Mouse (Mus musculus) heart, embryonic 15.5 days (tissue): Measurements from ENCODE around the gene Olfr1357. TPM values are rescaled to one million over a fixed set of nuclear protein-coding genes. Genes with fewer than 3 reads are reported as not detected.
A peak's percentile ranks its signal among the peaks of the same experiment; 100 is the strongest.

Experiments used
- ATAC-seq: fragments of 200-750 bp; cut with Nextera tagmentation; replicated peaks from 2 replicates; pipeline ENCODE4 v1.8.0; 2017; ENCODE audit warnings: low read depth, moderate TSS enrichment; ENCODE audit not compliant: insufficient number of reproducible peaks, insufficient read depth, low FRiP score
- H3K27ac ChIP-seq: fragments of 300-500 bp; sonication (generic); 2 replicates; pipeline ENCODE4 v1.5.1; 2015; ENCODE audit warnings: mild to moderate bottlenecking, inconsistent platforms
- H3K27me3 ChIP-seq: fragments of 300-500 bp; sonication (generic); 2 replicates; pipeline ENCODE4 v1.6.1; 2015; ENCODE audit warnings: inconsistent platforms
- H3K36me3 ChIP-seq: fragments of 300-500 bp; sonication (generic); 2 replicates; pipeline ENCODE4 v1.6.1; 2015; ENCODE audit warnings: mild to moderate bottlenecking, inconsistent platforms
- H3K4me1 ChIP-seq: fragments of 300-500 bp; sonication (generic); replicated peaks from 2 replicates; pipeline ENCODE4 v1.6.1; 2015; ENCODE audit warnings: inconsistent platforms
- H3K4me2 ChIP-seq: fragments of 300-500 bp; sonication (generic); 2 replicates; pipeline ENCODE4 v1.6.1; 2015; ENCODE audit warnings: inconsistent platforms, mild to moderate bottlenecking, moderate library complexity
- H3K4me3 ChIP-seq: fragments of 300-500 bp; sonication (generic); 2 replicates; pipeline ENCODE4 v1.5.1; 2015; ENCODE audit warnings: mild to moderate bottlenecking, inconsistent platforms
- H3K9ac ChIP-seq: fragments of 300-500 bp; sonication (generic); 2 replicates; pipeline ENCODE4 v1.6.1; 2015; ENCODE audit warnings: mild to moderate bottlenecking, inconsistent platforms
- H3K9me3 ChIP-seq: fragments of 300-500 bp; sonication (generic); replicated peaks from 2 replicates; pipeline ENCODE4 v1.6.1; 2016; ENCODE audit warnings: inconsistent platforms
- WGBS: fragments of 180-500 bp; shearing (Covaris S2); methylation state at CpG from one replicate; pipeline ENCODE4 v1.1.7; 2015; ENCODE audit warnings: mixed read lengths; 5-methylcytosine and 5-hydroxymethylcytosine counted together
- polyA plus RNA-seq: library from polyadenylated mRNA; unstranded; fragments of >200 nt; fragmentation: Nextera tagmentation; extraction: Ambion mirVana; gene quantifications from 2 replicates; pipeline ENCODE4 v1.2.1, GENCODE M21; 2015

Gene Olfr1357
- polyA plus RNA-seq, 1 experiment from 2014 or later, result not detected

DNA sequence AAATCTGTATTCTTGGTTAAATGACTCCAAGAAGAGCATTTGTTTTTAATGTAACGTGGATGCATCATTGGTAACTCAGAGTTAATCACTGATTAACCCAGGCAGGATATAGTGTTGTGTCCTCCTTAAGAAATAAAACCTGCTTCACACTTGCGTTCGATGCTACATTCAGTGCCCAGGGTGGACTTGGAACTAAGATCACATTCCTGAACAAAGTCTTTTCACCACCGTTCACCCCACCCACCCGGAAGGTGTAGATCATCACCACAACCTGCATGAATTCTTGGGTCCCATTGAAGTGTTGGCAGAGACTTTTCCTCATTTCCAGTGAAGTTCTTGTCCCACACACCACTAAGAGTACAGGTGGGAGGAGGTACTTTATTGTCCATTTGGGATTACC is 24.1 kb downstream of the Olfr1357 start:
- ATAC-seq, result no peak
- Histone ChIP-seq H3K27ac (no peak overlapping the region), H3K4me3 (no peak overlapping the region), H3K4me1 (peaks cover 16% of the 10 kb centered on the region), H3K4me2 (no peak overlapping the region), H3K9ac (no peak overlapping the region), H3K9me3 (no peaks in the 10 kb centered on the region), H3K27me3 (no peaks in the 10 kb centered on the region), H3K36me3 (peaks cover 11% of the 10 kb centered on the region)
- 86% methylated on average over 5 of the region's 5 CpGs for WGBS

GRCm38 (mm10) chr10:78592856-78593379 is 25.0 kb downstream of the Olfr1357 start:
- H3K4me1 ChIP-seq, result peaks cover 16% of the 10 kb centered on the region
- H3K9me3 ChIP-seq, result no peaks in the 10 kb centered on the region
- H3K27me3 ChIP-seq, result no peaks in the 10 kb centered on the region
- no peak overlapping the region for H3K4me2 ChIP-seq
- no peak for ATAC-seq
- peaks cover 16% of the 10 kb centered on the region for H3K36me3 ChIP-seq
- H3K4me3 ChIP-seq, result no peak overlapping the region
- no peak overlapping the region for H3K27ac ChIP-seq
- 73% methylated on average over 4 of the region's 4 CpGs for WGBS
- no peak overlapping the region for H3K9ac ChIP-seq

- 3% methylated on average over 54 of the region's 54 CpGs for WGBS
- H3K27me3 ChIP-seq, result no peaks in the 10 kb centered on the region
- ATAC-seq, result peak; percentile 82
Observed at GRCm38 (mm10) chr10:78591406-78592328, 26.2 kb downstream of the Olfr1357 start, which contains the start of gene Syde1. Gene Syde1, minus strand, starts transcription at chr10:78591964.

GRCm38 (mm10) chr10:78590744-78591143 is 27.1 kb downstream of the Olfr1357 start:
- Histone ChIP-seq H3K4me2 (peak overlapping the region; percentile 84), H3K36me3 (peaks cover 37% of the 10 kb centered on the region), H3K27ac (peak overlapping the region; percentile 94), H3K9ac (peak overlapping the region; percentile 90), H3K9me3 (no peaks in the 10 kb centered on the region), H3K4me1 (peaks cover 16% of the 10 kb centered on the region), H3K27me3 (no peaks in the 10 kb centered on the region), H3K4me3 (peak overlapping the region; percentile 93)
- 7% methylated on average over 9 of the region's 9 CpGs for WGBS
- no peak for ATAC-seq

More at GRCm38 (mm10) chr10:78591406-78592328, 26.2 kb downstream of the Olfr1357 start, which contains the start of gene Syde1:
- H3K9ac ChIP-seq, result peak within 1 kb of the TSS; percentile 90
- H3K9me3 ChIP-seq, result no peaks in the 10 kb centered on the region
- H3K27ac ChIP-seq, result peak within 1 kb of the TSS; percentile 94
- peak within 1 kb of the TSS; percentile 93 for H3K4me3 ChIP-seq
- peak within 1 kb of the TSS; percentile 84 for H3K4me2 ChIP-seq
- H3K36me3 ChIP-seq, result peaks cover 27% of the 10 kb centered on the region
- H3K4me1 ChIP-seq, result peaks cover 16% of the 10 kb centered on the region

DNA sequence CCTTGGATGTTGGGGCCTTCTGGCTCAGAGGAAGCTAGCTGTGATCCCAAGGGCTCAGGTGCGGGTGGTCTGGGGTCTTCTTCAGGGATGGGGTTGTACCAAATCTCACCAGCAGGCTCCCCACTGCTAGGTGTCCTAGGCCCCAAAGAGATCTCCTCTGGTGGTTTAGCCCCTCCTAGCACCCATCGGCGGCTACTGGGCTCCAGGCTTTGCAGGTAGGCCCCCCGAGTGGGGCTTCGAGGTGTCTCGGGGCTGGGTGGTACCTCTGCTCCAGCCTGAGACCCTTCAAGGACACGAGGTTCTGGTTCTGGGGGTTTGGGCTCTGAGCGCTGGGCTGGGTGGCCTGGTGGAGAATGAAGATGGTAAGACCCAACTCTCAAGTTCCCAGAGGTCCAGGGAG is 28.0 kb downstream of the Olfr1357 start:
- H3K4me3 ChIP-seq, result peak overlapping the region; percentile 93
- no peaks in the 10 kb centered on the region for H3K9me3 ChIP-seq
- peaks cover 45% of the 10 kb centered on the region for H3K36me3 ChIP-seq

GRCm38 (mm10) chr10:78589291-78589690 is 28.6 kb downstream of the Olfr1357 start:
- Histone ChIP-seq H3K4me2 (no peak overlapping the region), H3K27ac (no peak overlapping the region), H3K36me3 (peaks cover 51% of the 10 kb centered on the region), H3K27me3 (no peaks in the 10 kb centered on the region), H3K4me1 (peaks cover 16% of the 10 kb centered on the region), H3K9me3 (no peaks in the 10 kb centered on the region), H3K9ac (no peak overlapping the region), H3K4me3 (no peak overlapping the region)
- no peak for ATAC-seq
- 93% methylated on average over 18 of the region's 18 CpGs for WGBS

More for the DNA sequence above, 28.0 kb downstream of the Olfr1357 start:
- H3K27me3 ChIP-seq, result no peaks in the 10 kb centered on the region
- WGBS, result 92% methylated on average over 8 of the region's 8 CpGs
- no peak for ATAC-seq
- peaks cover 16% of the 10 kb centered on the region for H3K4me1 ChIP-seq
- peak overlapping the region; percentile 90 for H3K9ac ChIP-seq
- H3K4me2 ChIP-seq, result peak overlapping the region; percentile 84
- no peak overlapping the region; the same call in 1 of the 2 replicates for H3K27ac ChIP-seq

DNA sequence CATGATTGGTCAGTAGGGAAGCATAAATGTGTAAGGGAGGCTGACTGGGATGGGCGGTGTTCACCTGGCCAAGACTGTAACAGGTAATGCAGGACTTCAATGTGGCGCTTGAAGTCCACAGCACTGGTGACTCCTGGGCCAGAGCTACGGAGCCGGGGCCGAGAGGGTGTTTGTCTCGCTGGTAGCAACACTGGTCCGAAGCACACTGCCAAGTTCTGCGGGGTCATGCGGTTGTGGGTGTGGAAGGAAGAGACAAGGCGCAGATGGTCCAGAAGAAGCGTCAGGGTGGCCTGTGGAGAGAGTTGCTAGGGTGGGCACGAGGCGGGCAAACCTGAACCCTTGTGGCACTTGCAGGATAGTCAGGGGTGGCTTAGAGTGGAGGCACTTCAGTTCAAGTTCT is 31.8 kb downstream of the Olfr1357 start:
- peaks cover 71% of the 10 kb centered on the region for H3K36me3 ChIP-seq
- H3K9me3 ChIP-seq, result no peaks in the 10 kb centered on the region
- H3K27me3 ChIP-seq, result no peaks in the 10 kb centered on the region
- H3K9ac ChIP-seq, result no peak overlapping the region
- no peak overlapping the region for H3K27ac ChIP-seq
- peaks cover 12% of the 10 kb centered on the region for H3K4me1 ChIP-seq
- 89% methylated on average over 13 of the region's 13 CpGs for WGBS
- no peak overlapping the region for H3K4me3 ChIP-seq
- no peak for ATAC-seq
- no peak overlapping the region for H3K4me2 ChIP-seq

DNA sequence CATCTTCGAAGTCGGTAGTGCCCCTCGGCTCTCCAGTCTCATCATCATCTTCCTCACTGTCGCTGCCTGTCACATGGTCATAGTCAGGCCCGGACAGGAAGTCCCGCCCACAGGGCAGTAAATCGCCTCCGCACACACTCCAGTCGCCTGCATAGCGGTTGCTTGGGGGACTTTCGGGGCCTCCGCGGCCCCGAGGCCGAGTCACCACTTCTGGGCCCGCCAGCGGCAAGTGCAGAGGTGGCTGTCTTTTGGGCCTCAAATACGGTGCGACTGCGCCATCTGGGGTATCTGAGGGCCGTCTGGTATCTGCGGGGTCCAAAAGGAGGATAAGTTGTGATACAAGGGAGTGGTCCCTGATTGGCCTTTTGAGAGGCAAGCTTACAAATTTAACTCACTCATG is 32.3 kb downstream of the Olfr1357 start:
- H3K27ac ChIP-seq, result no peak overlapping the region

GRCm38 (mm10) chr10:78584996-78585395 is 32.9 kb downstream of the Olfr1357 start:
- Histone ChIP-seq H3K36me3 (peaks cover 78% of the 10 kb centered on the region), H3K9me3 (no peaks in the 10 kb centered on the region), H3K4me3 (no peak overlapping the region), H3K4me2 (no peak overlapping the region), H3K27ac (no peak overlapping the region), H3K27me3 (no peaks in the 10 kb centered on the region), H3K4me1 (peaks cover 2% of the 10 kb centered on the region), H3K9ac (no peak overlapping the region)
- 72% methylated on average over 1 of the region's 1 CpGs for WGBS
- no peak for ATAC-seq

More for the DNA sequence above, 32.3 kb downstream of the Olfr1357 start:
- no peak for ATAC-seq
- Histone ChIP-seq H3K9ac (no peak overlapping the region), H3K9me3 (no peaks in the 10 kb centered on the region), H3K4me2 (no peak overlapping the region), H3K36me3 (peaks cover 74% of the 10 kb centered on the region), H3K4me3 (no peak overlapping the region), H3K27me3 (no peaks in the 10 kb centered on the region), H3K4me1 (peaks cover 8% of the 10 kb centered on the region)
- 82% methylated on average over 22 of the region's 22 CpGs for WGBS

GRCm38 (mm10) chr10:78583939-78584338 is 33.9 kb downstream of the Olfr1357 start:
- Histone ChIP-seq H3K27ac (no peak overlapping the region), H3K4me3 (no peak overlapping the region), H3K9ac (no peak overlapping the region), H3K36me3 (peaks cover 80% of the 10 kb centered on the region), H3K9me3 (no peaks in the 10 kb centered on the region), H3K4me1 (no peaks in the 10 kb centered on the region), H3K27me3 (no peaks in the 10 kb centered on the region), H3K4me2 (no peak overlapping the region)
- 61% methylated on average over 3 of the region's 3 CpGs for WGBS
- ATAC-seq, result no peak

DNA sequence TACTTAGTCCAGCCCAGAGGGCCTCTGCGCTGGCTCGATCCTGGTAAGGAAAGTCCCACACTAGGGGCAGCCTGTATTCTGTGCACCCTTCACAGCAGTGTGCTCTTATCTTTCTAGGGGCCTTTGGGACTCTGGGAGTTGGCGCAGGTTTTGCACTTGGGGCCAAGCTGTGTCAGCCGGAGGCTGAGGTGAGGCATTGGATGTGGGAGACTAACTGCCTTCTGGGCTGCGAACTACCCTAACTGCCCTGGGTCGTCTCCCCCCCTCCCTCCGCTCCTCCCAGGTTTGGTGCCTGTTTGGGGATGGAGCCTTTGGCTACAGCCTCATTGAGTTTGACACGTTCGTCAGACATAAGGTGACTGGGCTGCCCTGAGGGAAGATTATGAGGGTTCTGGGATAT is 34.5 kb downstream of the Olfr1357 start:
- Histone ChIP-seq H3K36me3 (peaks cover 80% of the 10 kb centered on the region), H3K4me3 (no peak overlapping the region), H3K4me1 (no peaks in the 10 kb centered on the region), H3K9ac (no peak overlapping the region), H3K4me2 (no peak overlapping the region), H3K27ac (no peak overlapping the region), H3K27me3 (no peaks in the 10 kb centered on the region), H3K9me3 (no peaks in the 10 kb centered on the region)
- WGBS, result 67% methylated on average over 9 of the region's 9 CpGs
- ATAC-seq, result no peak
